Mouse (Mus musculus): ENCODE results near the gene Raf1. TPM values are rescaled to one million over a fixed set of nuclear protein-coding genes. Genes with fewer than 3 reads are reported as not detected.

Raf1 gene
- polyA plus RNA-seq, 1 experiment from 2014 or later = 125 TPM

DNA sequence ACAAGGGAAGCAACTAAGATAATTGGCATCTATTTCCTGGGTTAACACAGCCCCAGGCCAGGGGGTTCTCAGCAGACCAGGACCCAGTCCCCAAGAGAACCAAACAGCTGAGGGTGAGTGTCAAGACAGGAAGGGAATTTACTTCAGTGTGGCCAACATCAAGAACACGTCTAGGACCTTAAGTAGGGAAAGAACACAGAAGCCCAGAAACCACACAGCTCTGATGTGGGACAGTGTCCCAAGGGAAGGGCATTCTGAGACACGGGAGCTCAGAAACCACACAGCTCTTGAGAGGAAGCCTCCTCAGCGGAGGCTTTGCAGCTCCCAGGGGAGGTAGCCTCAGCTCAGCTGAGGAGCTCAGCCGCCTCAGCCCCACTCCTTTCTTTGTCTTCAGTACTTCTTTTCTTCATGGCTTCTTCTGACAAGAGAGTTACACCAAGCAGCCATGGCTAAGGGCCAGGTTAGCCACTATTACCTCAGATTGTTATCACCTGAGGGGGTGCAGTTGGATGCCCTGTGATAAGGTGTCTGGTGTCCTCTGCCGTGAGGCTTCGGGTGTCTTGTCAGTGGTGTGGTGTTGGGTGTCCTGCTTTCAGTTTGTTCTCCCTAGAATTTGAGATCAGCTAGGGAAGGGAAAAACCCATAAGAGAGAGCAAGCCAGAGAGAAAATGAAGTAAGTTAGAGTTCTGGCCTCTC lies 92.9 kb downstream of the Raf1 start:
- H3K4me3 ChIP-seq (replicated peaks) = no peak overlapping the region
- no peak for ATAC-seq (ENCODE audit: low FRiP score)
- no peaks in the 10 kb centered on the region for H3K27me3 ChIP-seq (replicated peaks)
- H3K27ac ChIP-seq (replicated peaks) = no peak overlapping the region
- H3K4me2 ChIP-seq = no peak overlapping the region
- H3K4me1 ChIP-seq = no peaks in the 10 kb centered on the region
- H3K9me3 ChIP-seq (replicated peaks) = no peaks in the 10 kb centered on the region
- H3K36me3 ChIP-seq = peaks cover 25% of the 10 kb centered on the region
- H3K9ac ChIP-seq (replicated peaks) = no peak overlapping the region
- WGBS = 78% methylated on average over 6 of the region's 6 CpGs

DNA sequence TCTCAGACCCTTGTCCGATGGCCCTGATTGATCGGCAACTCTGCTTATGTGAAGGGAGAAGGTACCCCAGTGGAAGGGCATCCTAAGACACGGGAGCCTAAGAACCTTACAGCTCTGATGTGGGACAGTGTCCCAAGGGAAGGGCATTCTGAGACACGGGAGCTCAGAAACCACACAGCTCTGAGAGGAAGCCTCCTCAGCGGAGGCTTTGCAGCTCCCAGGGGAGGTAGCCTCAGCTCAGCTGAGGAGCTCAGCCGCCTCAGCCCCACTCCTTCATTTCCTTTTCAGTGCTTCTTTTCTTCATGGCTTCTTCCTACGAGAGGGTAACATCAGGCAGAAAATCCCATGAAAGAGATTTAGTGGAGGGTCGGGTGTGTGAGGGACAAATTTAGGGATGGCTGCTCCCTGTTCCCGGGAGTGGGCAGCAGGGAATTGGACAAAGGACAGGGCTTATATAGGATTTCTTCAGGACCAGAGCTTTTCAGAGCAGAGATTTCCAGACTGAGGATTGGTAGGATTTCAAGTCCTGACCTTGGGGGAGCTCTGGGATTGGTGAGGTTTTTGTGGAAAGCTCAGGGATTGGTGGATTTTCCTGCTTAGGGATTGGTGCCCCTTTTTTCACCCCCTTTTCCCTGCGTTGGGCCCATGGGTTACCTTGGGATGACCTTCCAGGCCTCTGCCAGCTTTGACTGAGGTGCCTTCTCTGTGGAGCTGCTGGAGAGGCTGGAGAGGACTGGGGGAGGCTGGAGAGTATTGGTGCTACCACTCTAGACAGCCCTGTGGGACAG lies 93.9 kb downstream of the Raf1 start:
- H3K27ac ChIP-seq (replicated peaks) = no peak overlapping the region
- no peak overlapping the region for H3K4me3 ChIP-seq (replicated peaks)

DNA sequence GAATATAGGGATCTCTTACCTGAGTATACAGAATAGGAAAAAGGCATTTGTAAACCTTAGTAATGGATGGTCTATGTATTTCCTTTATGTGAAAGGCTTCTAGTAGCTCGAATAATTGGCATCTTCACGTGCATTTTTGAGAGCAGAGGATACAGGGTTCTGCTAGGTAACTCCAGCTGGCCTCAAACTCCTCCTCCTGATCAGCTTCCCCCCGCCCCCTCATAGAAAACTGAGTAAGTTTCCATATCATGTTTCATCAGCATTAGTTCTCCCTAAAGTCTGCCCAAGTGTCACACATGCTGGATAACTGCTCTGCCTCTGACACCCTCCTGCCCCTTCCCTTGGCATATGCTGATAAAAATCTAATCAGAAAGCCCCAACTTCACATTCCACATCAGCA lies 95.6 kb downstream of the Raf1 start:
- ATAC-seq (ENCODE audit: low FRiP score) = no peak
- Histone ChIP-seq H3K4me1 (no peaks in the 10 kb centered on the region), H3K4me2 (no peak overlapping the region), H3K36me3 (peaks cover 53% of the 10 kb centered on the region), H3K4me3 (replicated peaks) (no peak overlapping the region), H3K27ac (replicated peaks) (no peak overlapping the region), H3K27me3 (replicated peaks) (no peaks in the 10 kb centered on the region), H3K9me3 (replicated peaks) (no peaks in the 10 kb centered on the region), H3K9ac (replicated peaks) (no peak overlapping the region)
- WGBS = 82% methylated on average over 3 of the region's 3 CpGs

More for the DNA sequence above, 93.9 kb downstream of the Raf1 start:
- H3K4me1 ChIP-seq = no peaks in the 10 kb centered on the region
- H3K9ac ChIP-seq (replicated peaks) = no peak overlapping the region
- ATAC-seq (ENCODE audit: low FRiP score) = no peak
- H3K4me2 ChIP-seq = no peak overlapping the region
- peaks cover 36% of the 10 kb centered on the region for H3K36me3 ChIP-seq
- whole genome bisulfite sequencing = 76% methylated on average over 10 of the region's 10 CpGs
- no peaks in the 10 kb centered on the region for H3K27me3 ChIP-seq (replicated peaks)
- H3K9me3 ChIP-seq (replicated peaks) = no peaks in the 10 kb centered on the region

DNA sequence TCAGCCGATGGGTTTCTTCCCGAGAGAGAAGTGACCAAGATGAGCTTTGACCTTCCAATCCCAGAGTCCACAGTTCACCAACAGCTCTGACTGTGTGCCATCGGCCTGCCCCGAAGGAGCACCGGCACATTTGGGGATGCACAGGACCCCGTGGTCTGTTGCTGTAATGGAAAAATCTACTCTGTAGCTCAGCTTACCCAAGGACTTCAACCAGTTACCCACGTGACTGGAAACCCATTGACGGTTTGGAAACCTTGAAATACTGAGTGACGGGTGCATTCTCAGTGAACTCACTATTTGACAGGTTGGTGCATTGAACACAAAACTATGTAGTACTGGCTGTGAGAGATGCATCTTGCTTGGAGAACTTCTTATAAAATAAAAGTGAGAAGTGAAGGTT lies 98.5 kb downstream of the Raf1 start:
- H3K36me3 ChIP-seq = peaks cover 67% of the 10 kb centered on the region
- no peak for ATAC-seq (ENCODE audit: low FRiP score)
- 96% methylated on average over 9 of the region's 9 CpGs for WGBS
- H3K27ac ChIP-seq (replicated peaks) = no peak overlapping the region
- H3K4me1 ChIP-seq = no peaks in the 10 kb centered on the region
- no peak overlapping the region for H3K9ac ChIP-seq (replicated peaks)
- H3K4me2 ChIP-seq = no peak overlapping the region
- H3K4me3 ChIP-seq (replicated peaks) = no peak overlapping the region
- no peaks in the 10 kb centered on the region for H3K9me3 ChIP-seq (replicated peaks)
- no peaks in the 10 kb centered on the region for H3K27me3 ChIP-seq (replicated peaks)

DNA sequence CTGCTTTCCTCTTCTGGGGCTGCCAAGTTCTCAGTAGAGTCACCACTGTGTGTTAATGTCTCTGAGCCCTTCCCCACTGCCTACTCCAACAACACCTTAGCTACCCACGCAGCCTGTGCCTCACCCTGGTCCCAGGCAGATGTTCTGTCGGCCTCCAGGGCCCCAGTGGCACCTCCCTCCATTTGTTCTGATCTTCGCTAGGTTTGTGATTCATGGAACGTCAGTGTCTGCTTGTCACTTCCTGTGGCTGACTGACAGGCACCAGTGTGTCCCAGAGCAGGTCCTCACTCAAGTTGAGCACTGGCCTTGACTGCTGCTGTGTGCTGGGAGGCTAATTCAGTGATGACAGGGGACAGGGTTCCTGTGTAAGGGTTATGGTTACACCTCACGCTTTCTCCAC lies 99.0 kb downstream of the Raf1 start:
- H3K27ac ChIP-seq (replicated peaks) = no peak overlapping the region
- no peak overlapping the region for H3K4me2 ChIP-seq
- no peak overlapping the region for H3K9ac ChIP-seq (replicated peaks)
- no peak overlapping the region for H3K4me3 ChIP-seq (replicated peaks)
- 89% methylated on average over 5 of the region's 5 CpGs for WGBS
- H3K36me3 ChIP-seq = peaks cover 70% of the 10 kb centered on the region
- no peaks in the 10 kb centered on the region for H3K9me3 ChIP-seq (replicated peaks)
- H3K4me1 ChIP-seq = no peaks in the 10 kb centered on the region
- no peaks in the 10 kb centered on the region for H3K27me3 ChIP-seq (replicated peaks)
- no peak for ATAC-seq (ENCODE audit: low FRiP score)

DNA sequence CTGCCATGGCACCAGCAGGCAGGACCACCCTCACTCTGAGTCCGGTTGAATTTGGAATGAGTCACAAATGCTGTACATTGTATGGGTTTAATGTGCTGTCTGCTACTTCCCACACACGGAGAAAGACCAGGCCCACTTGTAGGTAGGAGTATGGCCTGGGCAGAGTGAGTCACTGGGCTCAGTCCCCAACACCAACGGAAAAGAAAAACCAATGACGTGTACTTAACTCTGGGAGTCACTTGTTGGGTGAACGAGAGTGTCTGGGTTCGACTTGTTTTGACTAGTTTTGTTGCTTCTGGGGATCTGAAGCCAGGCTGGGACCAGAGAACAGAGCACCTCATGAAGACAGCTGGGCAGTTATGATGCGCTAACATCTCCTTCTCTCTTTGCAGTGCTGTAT lies 102.3 kb downstream of the Raf1 start:
- Histone ChIP-seq H3K36me3 (peaks cover 76% of the 10 kb centered on the region), H3K4me3 (replicated peaks) (no peak overlapping the region), H3K27ac (replicated peaks) (no peak overlapping the region), H3K27me3 (replicated peaks) (no peaks in the 10 kb centered on the region), H3K9ac (replicated peaks) (no peak overlapping the region), H3K4me2 (no peak overlapping the region), H3K4me1 (no peaks in the 10 kb centered on the region), H3K9me3 (replicated peaks) (no peaks in the 10 kb centered on the region)
- 92% methylated on average over 7 of the region's 7 CpGs for WGBS
- no peak for ATAC-seq (ENCODE audit: low FRiP score)

Other genes with a start within 250 kb of the Raf1 start
- gene Tsen2, start 132.0 kb downstream of the Raf1 start, polyA plus RNA-seq (2015; fragmentation: Nextera tagmentation; extraction: Ambion mirVana) = 36.5 and 36.9 TPM in 2 replicates
- gene Mkrn2os, start 84.1 kb downstream of the Raf1 start, polyA plus RNA-seq (2015; fragmentation: Nextera tagmentation; extraction: Ambion mirVana) = 0.37 and 2.4 TPM in 2 replicates
- gene Mkrn2, start 74.7 kb downstream of the Raf1 start, polyA plus RNA-seq (2015; fragmentation: Nextera tagmentation; extraction: Ambion mirVana) = 34.4 and 37.7 TPM in 2 replicates
- gene Tmem40, start 85.8 kb upstream of the Raf1 start, polyA plus RNA-seq (2015; fragmentation: Nextera tagmentation; extraction: Ambion mirVana) = 1.6 and 1.8 TPM in 2 replicates
- gene Cand2, start 97.9 kb upstream of the Raf1 start, polyA plus RNA-seq (2015; fragmentation: Nextera tagmentation; extraction: Ambion mirVana) = 9.8 and 12.2 TPM in 2 replicates
- 1,019 and 1,216 TPM in 2 replicates for gene Rpl32, start 132.1 kb upstream of the Raf1 start, polyA plus RNA-seq (2015; fragmentation: Nextera tagmentation; extraction: Ambion mirVana)
- gene Efcab12, start 161.8 kb upstream of the Raf1 start, polyA plus RNA-seq (2015; fragmentation: Nextera tagmentation; extraction: Ambion mirVana) = 2.7 and 3.0 TPM in 2 replicates
- gene Mbd4, start 176.7 kb upstream of the Raf1 start, polyA plus RNA-seq (2015; fragmentation: Nextera tagmentation; extraction: Ambion mirVana) = 10.4 and 14.5 TPM in 2 replicates
- gene Ift122, start 176.8 kb upstream of the Raf1 start, polyA plus RNA-seq (2015; fragmentation: Nextera tagmentation; extraction: Ambion mirVana) = 28.2 and 30.1 TPM in 2 replicates